Mouse (Mus musculus) lung, postnatal 10 days (tissue): Measurements from ENCODE around the gene Osbpl3.

Source experiments
- DNase-seq: peaks from one replicate; pipeline ENCODE4 v3.0.0; 2021

Osbpl3 gene

DNA sequence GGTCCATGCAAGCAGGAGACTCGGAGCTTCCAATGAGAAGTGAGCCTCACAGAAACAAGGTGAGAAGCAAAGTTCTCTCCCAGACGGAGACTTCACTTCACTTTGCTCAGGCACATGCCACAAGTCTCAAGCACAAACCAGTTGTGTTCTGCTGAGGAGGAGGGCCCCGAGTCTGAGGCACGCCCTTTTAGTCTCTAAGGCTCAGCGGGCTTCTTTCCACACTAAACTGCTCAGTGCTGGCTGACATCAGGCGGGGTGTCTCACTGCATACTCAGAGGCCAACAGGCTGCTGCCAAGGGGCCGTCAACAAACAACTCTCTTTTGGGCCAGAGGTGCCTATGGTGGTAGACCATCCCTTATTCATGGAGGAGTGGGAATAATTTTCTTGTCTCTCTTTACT, 127.1 kb downstream of the Osbpl3 start:
- DNase-seq: peak; percentile 25

DNA sequence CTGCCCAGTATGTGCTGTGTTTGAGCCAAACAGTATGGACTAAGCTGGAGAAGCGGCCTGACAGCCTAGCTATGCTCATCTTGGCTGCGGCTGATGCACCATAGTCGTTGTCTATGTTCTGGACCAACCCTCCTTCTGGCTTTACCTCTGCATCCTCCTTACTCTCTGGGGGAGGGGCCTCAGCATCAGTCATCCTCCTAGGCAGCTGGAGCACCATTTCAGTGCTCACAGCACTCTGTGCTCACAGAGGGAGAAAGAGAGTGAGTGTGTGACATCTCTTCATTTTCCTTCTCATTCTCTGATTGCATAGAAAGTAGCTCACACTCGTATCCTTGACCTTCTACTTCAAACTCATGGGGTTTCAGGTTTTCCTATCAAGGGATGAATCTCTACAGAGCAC, 129.8 kb downstream of the Osbpl3 start:
- no peak for DNase-seq

DNA sequence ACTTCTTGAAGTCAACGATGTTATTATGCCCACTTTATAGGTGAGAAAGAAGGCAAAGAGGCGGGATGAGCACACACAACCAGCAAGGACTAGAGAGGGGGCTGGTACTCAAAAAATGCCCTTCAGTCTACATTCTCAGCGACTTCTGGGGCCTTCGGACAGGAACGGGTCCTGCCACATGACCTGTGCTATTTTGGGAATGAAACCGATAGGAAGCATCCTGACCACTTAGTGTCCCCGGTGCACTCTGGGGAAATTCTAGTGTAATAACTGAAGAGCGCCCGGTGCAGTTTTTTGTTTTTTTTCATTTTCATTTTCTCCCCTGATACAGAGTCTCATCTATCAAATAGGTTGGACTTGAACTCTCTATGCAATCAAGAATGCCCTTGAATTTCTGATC, 130.5 kb downstream of the Osbpl3 start:
- DNase-seq: no peak

DNA sequence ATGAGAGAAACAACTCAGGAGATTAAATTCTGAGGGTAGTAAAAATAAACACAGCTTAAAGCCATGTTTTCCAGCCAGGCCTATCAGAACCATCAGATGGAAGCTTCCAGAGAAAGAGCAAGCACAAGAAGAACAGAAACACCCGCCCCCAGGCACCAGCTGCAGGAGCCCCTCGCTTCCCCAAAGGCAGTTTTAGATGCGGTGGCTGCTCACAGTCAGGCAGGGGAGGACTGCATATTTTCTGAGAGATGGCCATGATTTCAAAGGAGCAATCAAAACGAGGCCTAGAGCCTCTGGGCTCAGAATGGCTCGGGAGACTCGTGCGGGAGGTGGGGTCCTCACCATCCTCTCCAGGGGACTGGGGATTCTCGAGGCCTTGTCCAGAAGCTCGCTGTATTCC, 133.4 kb downstream of the Osbpl3 start:
- no peak for DNase-seq

DNA sequence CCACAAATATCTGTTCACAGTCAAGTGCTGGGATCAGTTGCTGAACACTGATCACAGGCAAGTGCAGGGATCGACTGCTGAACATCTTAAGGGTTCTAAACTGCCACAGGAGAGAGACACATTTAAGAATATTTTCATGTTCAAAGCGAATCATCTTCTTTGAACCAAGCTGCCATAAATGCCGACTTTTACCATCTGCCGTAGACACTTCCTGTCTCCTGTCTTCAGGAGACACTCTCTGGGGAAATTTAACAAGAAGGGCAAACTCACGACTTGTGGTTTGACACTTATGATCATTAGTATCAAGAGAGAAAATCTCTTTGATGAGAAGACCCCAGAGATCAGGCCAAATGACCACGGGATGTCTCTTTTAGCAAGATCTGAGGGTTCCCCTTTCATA, 134.3 kb downstream of the Osbpl3 start:
- DNase-seq: no peak

DNA sequence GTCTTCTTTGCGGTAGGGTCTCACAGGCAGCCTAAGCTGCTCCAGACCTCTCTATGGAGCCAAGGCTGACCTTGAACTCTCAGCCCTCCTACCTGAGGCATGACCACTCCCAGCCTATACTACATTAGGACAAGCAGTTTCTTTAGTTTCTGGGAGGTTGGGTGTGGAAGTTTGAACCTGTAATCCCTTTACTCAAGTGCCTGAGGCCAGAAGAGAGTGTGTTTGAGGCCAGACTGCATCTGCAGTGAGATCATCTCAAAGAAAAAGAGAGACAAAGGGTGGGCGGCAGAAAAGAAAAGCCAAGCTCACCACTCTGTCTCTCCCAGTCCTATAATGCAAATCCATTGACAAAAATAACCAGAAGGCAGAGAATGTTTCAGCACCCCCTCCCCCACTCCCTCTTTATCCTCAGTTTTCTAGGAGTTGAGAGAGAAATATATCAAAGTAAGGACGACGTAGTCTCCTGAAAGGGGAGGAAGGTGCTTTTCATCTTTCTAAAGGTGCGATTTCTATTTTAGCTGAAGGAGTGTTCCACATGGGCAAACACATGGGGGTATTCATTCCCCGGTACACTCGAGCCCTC, 137.3 kb downstream of the Osbpl3 start:
- no peak for DNase-seq

DNA sequence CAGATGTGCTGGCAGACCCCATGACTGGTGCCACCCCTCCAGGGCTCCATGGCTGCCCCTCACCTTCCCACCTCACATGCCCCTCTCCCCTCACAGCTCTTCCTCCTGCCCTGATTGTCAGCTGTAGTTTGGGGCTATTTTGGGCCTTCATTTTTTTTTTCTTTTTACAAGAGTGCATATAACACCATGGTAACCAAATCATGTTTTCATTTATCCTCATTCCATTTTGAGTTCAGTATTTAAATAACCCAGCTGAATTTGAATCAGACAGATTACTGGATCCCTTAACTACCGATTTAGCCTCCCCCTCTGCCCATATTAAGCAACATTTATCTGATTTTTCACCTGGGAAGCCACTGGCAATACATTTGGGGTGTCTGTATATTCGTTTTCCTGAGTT, 137.9 kb downstream of the Osbpl3 start:
- no peak for DNase-seq

DNA sequence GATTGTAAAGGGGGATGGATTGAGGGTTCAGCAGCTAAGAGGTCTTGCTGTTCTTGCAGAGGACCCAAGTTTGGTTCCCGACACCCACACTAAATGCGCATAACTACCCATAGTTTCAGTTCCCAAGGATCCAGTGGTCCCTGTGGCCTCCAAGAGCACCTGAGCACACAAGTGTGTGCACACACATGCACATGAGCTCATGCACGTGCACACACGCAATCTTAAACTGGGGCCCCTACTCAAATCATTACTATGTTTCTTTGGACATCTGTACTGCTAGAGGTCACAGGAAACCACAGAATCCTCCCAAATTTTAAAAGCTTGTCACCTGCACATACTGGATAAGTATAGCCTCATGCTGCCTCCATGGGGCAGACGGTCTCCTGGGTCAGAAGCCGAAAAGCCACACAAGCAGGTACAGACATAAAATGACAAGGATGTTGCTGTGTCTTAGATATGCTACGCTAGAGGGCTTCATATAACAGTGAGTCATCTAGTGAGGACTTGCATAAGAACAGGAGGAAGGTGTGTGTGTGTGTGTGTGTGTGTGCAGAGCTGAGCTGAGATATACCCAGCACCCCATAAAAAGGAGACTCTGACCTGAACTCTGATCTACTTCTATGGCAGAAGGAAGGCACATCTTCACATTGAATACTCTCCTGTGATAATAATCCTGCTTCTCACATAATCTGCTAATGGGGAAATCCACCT, 139.1 kb downstream of the Osbpl3 start:
- no peak for DNase-seq

DNA sequence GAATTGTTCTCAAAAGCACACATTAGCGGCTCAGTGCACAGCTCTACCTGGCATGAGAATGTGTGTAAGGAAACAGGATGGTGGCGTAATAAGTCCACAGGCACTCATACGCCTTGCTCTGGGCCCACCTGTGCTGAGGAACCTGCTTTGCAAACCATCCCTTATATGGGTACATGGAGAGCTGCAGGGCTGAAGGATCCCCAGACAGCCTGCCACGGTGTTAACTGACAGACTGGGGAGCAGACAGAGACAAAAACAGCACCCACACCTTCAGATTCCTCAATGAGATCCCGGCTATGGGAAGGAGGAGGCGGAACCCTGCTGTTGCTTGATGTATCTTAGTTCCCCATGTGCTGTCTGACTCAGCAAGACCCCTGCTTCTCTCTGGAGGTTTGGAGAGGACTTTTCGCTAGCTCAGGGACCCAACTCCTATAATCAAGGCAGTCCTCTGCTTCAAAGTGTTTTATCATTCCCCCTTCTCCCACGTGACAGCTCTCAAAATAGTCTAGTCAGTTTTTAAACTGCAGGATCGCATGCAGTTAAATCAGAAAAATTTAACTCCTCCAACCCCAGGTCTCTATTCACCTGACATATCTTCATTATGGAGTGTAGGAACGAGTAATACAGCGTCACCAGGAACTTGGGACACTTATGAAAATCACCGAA, 141.5 kb downstream of the Osbpl3 start:
- DNase-seq: no peak

DNA sequence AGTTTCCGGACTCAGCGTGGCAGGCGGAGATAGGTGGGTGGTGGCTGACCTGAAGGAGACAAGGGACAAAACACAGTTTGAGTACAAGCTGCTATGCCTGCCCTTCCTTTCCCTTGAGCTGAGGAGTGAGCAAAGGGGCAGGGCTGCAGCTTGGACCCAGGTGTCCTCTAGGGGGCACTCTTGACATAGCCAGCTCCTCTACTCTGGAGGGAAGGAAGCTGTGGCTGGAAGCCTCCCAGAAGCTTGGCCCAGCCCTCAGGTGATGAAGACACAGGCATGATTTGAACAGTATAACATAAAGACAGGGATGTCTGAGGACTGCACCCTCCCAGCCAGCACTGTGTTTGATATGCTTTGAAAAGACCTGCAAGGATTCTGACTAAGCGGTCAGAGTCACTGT, 143.4 kb downstream of the Osbpl3 start:
- DNase-seq: peak; percentile 85

DNA sequence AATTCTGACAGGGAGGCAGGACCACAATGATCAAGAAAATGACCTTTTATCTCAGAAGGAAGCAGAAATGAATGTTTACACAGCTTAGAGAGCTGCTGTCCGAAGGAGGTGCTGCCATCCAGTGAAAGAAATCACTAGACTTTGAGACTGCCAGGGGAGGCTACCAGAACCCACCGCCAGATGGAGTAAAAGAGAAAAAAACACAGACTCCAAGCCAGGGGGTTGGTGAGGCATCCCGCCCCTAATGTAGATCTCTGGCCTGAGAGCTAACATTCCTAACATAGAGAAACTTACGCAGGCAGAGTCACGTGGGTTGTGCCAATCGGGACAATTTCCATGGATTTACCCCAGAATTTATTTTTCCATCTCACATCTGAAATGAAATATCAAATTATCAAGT, 147.0 kb downstream of the Osbpl3 start:
- peak; percentile 68 for DNase-seq

DNA sequence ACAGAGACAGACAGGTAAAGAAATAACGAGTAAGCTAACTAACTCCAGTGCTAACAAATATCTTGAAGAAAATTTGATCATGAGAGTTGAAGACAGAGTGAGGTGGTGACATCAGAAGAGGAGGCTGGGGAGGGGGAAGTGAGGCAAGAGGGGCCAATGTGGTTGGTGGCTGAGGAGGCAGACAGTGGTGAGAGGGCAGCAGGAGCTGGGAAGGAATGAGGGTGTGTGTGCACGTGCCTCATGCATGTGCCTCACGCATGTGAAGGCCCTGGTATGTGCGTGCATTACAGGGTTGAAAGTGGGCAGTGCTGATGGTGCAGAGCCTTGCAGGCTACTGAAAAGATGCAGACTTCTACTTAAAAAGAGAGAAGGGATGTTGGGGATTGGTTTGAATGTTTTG, 149.4 kb downstream of the Osbpl3 start:
- no peak for DNase-seq

DNA sequence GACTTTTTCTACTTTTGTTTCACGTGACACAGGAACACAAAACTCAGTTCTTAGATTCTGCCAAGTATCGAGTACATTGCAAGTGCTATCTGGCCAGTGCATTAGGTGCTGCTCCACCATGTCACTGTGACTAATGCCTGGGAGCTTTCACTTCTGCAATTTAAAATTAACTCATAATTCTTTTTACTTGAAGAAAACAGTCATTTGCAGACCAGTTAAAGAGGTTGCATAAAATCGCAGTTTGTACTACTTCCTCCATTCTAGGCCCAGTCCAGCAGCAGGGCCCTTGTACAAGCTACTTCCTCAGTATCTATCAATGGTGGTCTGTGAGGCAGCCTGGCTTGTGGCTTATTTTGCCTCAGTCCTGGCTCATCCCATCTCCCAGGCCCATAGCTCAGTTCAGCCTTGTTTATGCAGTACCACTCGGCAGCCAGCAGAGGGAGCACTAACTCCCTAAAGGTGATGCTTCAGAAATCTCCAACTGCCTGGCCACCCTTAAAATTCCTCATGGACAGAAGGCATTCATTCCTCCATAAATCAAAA, 151.0 kb downstream of the Osbpl3 start:
- DNase-seq: peak; percentile 85

DNA sequence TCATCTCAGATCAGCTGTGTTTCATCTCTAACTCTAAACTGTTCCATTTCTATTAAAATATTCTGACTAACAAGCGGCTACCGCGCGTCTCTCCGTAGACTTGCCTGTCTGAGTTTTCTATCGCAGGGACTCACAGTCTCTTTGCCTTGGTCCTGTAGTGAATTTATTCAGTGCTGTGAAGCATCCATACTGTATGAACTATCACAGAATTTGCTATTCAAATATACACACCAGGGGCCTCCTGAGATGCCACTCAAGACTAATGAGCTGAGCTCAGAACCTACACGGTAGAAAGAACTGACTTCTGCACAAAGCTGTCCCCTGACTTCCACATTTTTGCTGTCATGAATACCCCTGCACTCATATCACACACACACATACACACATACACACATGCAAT, 154.9 kb downstream of the Osbpl3 start:
- no peak for DNase-seq

DNA sequence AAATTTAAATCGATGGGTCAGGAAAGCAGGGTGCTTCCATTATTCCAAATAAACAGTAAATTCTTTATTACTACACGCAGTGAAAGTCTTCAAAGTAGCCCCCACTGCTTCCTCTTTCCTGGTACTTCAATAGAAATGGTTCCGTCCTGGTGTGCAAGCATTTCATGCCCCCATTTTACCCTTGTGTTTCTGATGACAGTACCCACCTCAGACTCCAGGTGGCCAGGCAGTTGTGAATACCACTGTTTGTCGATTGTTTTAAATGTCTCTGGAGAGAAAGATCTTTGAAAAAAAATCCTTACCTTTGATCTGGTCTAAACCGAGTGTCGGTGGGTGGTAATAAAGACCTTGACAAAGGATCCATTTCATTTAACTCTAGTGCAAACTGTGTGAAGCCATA, 155.4 kb downstream of the Osbpl3 start:
- no peak for DNase-seq

DNA sequence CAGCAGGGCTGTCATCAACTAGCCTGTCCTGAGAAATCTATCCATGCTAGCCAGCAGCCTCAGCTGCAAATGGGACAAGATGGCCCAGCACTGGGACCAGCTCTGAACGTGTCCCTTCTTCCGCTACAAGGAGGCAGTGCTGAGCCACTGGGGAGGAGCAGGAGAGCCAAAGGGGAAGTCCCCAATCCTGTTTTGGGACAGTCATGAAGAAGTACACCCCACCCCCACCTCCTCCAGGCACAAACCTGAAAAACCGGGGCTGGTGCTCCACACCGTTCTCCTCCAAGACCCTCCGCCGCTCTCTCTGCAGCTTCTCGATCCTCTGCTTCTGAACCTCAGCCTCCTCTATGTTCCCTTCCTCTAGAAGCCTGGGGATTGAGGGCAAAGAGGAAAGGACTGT, 156.9 kb downstream of the Osbpl3 start:
- no peak for DNase-seq

DNA sequence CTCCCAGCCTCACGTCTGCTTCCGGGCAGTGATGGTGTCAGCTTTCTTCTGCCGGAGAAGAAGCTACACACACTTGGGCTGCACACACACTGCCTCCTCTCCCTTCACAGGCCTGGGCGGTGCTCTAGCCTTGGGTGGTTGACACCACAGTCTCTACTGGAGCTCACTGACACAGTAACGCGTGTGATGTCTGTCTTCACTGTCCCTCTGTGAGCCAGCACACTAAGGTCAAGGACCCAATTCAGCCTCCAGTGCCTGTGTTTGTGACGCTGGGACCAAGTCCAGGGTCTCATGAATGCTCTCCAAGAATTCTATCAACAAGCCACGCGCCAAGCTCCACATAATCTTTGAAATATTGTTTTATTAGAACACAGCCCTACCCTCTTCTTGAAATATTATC, 158.3 kb downstream of the Osbpl3 start:
- DNase-seq: no peak

DNA sequence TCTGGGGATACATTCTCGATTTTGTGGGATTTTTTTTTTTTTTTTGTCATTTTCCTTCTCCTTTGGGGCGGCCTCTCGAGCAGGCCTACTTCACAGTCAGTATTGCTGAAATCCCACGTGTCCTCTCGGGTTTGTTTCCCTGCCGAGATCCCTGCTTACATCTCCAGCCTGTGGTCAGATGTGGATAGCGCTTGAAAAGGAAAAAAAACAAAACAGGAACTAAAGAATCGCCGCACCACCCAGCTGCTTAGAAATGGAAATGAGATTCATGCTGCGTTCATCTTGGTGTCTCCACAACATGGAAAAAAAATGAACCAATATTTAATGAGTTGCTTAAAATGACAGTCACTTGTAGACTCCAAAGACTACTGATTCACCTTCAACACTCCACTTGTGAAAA, 160.9 kb downstream of the Osbpl3 start:
- no peak for DNase-seq

DNA sequence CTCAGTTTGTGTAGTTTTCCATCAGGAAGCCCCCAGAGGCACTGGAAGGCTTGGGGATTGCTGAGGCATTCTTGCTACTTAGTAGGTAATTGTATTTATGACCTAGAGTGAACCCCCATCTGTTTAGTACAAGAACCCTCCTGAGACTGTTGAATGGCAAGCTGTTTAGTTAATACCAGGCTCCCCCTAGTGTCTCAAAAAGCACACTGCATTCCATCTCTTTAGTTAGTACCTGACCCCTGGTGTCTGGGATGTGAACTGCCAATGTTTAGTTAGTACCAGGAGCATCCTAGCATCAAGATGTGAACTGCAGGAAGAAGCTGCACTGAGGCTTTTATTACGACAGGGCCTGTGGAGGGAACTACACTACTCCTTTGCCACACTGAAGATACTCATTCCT, 161.9 kb downstream of the Osbpl3 start:
- peak; percentile 84 for DNase-seq

DNA sequence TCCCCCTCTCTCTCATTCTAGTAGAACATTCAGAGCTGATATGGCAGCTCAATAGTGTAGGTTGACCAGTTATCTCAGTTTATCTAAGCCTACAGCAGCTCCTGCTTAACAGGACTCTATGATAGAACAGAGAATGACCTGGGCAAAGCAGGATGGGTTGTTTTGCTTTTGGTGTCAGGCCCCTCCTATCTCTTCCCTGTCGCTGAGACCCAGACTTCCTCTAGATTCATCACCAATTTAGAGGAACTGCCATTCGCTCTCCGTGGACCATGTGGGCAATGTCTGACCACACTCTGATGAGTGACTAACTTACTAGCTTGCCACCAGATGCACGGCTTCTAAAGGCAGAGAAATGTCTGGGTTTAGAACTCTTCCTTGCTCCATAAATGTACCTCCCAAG, 164.4 kb downstream of the Osbpl3 start:
- DNase-seq: no peak

DNA sequence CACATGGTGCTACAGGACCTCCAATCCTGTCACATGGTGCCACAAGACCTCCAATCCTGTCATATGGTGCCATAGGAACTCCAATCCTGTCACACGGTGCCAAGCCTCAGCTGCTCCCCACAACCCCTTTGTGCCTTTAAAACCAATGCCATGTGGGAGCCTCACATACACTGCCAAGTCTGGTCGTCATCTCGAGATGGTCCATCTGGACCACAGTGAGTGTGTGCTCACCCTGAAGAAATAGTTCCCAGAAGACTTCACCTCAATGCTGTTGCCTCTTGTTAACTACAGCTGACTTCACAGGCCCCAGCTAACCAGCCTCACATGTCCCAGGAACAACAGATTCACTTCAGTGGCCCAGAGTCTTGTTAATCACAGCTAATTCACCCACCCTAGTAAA, 169.1 kb downstream of the Osbpl3 start:
- DNase-seq: no peak

DNA sequence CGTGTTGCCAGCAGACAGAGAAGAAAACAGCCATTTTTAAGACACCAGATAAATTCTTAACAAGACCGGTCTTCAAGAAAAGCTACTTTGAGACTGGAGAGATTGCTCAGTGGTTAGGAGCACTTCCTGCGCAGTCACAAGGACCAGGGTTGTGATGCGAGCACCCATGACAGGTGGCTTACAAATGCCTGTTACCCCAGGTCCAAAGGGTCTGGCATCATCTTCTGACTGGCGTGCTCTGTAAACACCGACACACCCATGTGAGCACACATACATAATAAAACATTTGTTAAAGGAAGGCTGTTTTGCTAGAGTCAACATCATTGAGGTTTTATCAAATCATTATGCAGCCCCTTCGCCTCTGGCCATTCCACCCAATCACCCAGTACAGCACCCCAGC, 176.4 kb downstream of the Osbpl3 start:
- DNase-seq: no peak

DNA sequence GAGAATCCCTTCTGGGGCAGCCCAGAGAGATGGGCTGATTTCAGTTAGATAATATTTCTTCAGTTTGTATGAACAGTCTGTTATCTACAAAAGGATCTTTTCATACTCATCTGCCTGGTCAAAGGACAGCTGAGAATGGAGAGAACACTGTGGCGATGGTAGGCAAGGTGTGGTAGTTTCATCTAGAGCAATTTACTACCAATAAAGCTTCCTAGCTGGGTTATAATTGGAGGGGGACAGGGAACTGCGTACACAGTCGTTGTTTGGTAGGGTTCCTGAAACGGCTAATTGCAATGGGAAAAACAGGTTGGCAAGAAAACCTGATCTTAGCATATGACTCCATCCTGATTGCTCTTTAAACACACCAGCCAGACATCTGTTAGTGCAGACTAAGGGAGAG, 182.1 kb downstream of the Osbpl3 start:
- DNase-seq: no peak

DNA sequence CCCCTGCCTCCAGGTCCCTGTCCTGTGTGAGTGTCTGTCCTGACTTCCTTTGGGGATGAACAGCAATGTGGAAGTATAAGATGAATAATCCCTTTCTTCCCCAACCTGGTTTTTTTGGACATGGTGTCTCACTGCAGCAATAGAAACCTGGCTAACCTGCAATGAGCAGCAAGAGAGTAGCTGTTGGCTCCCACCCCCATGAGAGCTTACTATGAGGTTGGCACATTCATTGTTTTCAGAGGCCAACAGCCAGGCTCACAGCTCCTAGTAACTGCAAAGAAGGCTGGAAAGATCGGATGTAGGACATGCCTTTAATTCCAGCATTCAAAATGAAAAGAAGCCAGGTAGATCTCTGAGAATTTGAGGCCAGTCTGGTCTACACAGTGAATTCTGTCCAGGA, 182.6 kb downstream of the Osbpl3 start:
- DNase-seq: no peak
